Mouse (Mus musculus): ENCODE data around the gene Odc1.

The Odc1 gene

DNA sequence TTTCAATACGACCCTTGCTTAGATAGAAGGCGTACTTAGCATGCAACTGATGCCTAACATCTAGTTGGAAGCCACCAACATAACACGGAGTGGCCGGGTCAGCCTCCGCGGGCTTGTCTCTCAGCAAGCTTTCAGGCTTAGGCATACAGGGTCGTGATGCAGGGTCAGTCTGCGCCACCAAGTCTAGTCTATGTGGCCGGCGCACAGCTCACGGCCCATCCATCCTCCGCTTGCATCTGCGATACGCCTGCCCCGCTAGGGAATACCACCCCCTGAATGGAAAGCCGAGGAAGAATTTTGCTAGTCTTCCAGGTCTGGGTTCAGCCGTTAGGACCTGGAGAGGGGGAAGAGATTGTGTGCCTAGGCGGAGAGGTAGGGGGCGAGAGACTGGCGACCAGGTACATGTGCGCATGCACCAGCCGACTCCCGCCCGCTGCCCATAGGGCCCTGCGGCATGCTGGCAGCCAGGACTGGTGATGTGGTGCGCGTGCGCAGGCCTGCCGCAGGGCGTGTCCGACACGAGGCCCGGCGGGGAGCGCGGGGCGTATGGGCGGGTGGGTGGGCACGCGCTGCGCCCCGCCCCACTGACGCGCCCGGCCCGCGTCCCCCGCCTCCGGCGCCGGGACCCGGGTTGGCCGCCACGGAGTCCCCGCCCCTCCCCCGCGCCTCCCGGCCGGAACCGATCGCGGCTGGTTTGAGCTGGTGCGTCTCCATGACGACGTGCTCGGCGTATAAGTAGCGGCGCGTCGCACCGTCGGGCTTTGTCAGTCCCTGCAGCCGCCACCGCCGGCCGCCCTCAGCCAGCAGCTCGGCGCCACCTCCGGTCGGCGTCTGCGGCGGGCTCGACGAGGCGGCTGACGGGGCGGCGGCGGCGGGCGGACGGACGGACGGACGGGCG, at the start of gene Odc1:
Gene Odc1 (plus strand): TSS at position 586 of the 898 bp plus-strand sequence.
- 2% methylated on average over 86 of the region's 98 CpGs for WGBS

DNA sequence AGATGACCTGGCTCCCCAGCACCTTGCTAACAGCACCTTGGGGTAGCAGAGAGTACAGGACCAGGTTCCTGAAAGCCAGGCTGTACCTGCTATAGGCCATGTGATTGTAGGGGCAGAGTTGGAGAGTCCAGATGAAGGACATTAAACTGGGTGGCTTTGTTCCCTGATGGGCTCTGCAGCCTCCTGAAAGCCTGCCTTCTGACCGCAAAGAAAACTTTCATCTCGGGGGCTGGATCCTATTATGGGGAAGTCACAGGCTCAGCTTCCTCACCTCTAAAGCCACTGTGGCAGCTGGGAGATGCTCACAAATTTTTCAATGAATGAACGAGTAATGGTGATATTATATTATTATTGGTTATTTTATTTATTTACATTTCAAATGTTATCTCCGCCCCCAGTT, 49.8 kb upstream of the Odc1 start:
- WGBS, result 89% methylated on average over 4 of the region's 4 CpGs

DNA sequence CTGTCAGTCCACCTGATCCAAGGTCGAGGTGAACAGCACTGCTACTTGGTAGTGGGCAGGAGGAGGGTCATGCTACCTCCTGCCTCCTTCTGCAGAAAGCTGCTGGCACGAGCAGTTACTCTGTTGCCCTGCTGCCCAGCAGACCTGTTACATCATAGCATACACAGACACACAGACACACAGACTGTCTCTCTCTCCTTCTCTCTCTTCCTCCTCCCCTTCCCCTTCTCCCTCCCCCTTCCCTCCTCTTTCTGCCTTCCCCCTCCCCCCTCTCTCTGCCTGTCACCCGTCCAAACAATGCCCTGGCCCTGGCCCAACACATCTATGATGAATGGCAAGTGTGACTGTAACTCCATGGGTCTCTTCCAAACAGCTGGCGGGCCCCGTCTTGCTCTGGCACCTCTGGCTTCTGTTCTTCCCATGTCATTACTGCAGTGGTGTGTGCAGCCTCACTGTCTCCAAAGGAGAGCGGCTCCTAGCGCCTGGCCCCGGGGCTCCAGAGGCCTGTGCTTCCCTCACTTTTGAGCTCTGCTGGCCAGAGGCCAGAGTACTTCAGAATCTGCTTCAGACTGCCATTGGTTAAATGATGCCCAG, 48.6 kb upstream of the Odc1 start:
- WGBS, result 30% methylated on average over 8 of the region's 8 CpGs

DNA sequence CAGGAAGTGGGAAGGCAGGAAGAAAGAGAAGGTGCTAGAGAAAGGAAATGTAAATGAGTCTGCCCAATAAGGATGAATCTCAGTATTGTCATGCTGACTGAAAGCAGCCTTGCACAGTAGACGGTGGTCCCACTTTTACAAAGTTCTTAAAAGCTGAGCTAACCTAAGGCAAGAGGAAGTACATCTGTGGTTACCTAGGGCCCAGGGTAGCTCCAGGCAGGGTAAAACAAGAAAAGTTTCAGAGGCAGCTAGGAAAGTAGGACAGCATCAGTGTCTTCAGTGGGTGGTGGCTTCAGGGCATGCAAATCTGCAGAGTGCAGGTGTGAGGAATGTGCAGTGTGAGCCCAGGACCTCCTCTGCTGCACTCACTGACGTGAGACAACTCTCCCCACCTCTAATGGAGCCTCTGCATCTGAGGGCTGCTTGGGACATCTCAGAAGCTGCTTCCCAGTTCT, 38.9 kb upstream of the Odc1 start:
- 52% methylated on average over 2 of the region's 2 CpGs for WGBS

DNA sequence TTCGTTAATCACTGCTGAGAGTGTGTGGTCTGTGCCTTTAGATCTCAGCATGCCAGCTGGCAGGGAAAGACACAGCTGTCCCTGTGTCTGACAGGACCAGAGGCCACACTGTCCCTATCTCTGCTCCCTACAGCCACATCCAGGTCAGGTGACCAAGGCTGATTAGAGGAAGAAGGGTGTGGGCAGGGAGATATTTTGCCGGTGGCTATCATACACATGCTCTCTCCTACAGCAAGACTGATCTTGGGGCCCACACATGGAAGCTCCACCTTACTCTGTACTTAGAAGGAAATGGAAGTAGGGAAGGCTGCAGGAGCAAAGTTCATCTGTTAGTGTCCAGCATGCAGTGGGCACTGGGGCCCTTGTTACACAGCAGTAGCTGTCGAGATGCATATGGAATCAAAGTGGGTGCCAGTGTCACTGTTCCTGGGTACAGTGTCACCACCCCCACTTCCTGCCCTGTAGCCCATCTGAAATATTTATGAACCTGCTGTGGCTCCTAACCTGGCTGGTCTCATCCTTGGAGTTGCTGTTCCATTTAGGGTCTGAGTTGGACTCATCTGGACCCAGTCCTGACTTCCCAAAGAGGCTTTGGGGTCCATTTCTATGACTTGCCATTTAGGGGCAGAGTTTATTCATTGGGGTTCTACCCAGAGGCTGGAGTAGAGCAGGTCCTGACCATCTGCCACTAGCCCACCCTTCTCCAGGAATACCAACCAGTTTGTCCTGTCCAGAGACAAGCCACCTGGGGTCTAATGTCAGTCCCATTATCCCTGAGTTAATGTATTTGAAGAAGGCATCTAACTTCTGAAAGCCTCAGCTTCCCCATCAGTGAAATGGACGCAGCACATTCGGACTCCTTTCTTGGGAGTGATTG, 38.2 kb upstream of the Odc1 start:
- WGBS, result 65% methylated on average over 5 of the region's 5 CpGs

DNA sequence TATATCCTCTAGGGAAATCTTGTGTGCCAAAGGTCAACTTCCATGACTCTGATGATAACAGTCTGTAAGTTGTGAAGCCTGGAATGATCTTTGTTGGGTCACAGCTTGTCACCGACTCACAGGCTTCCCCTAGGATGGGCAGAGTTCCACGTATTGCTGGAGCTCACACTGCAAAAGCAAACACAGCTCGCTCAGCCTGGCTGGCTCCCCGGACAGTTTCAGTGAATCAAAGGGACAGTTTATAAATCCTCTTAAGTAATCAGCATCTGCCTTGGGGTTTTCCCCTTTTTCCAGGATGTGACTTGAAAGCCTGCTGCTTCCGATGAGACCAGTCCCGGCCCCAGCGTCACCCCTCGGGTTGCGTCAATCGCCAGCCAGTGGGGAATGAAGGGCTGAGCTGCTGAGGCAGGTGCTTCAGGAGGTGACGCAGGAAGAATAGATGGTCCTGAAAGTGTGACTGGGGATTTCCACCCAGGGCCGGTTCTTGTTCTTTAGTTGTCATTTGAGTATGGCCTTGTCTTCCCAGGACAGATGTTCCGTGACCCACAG, 37.5 kb upstream of the Odc1 start:
- 56% methylated on average over 13 of the region's 13 CpGs for WGBS

DNA sequence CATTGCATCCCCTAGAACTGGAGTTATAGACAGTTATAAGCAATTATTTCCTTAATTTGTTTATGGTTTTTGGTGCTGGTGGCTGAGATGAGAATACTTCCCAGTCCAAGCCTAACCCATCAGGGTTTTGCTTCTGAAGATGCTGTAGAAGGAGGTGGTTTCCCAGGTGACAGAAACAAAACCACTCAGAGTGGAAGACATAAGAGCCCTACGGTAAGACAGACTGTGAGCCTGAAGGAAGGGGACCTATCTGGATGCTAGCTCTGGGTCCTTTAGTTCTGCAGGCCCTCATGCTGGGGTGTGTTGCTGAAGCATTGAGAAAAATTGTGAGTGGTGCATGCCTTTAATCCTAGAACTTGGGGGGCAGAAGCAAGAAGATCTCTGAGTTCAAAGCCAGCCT, 35.3 kb upstream of the Odc1 start:
- 90% methylated on average over 1 of the region's 1 CpGs for WGBS

DNA sequence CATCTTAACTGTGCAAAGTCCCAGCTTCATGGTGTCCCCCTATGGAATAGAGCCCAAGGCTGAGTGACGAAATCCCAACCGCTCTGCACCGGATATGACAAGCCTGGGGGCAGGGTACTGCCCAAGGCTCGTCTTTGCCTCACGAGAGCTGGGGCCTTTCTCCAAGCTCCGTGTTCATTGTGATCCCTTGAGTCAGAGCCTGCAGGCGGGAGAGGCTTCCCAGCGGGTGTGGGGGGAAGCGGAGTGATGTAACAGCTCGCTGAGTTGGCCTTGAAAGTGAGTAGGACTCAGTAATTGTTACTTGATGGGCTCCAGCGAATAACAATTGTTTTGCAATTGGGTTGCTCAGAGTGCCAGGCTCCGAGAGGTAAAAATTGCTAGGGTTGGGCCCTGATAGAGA, 34.4 kb upstream of the Odc1 start:
- WGBS, result 54% methylated on average over 12 of the region's 12 CpGs

DNA sequence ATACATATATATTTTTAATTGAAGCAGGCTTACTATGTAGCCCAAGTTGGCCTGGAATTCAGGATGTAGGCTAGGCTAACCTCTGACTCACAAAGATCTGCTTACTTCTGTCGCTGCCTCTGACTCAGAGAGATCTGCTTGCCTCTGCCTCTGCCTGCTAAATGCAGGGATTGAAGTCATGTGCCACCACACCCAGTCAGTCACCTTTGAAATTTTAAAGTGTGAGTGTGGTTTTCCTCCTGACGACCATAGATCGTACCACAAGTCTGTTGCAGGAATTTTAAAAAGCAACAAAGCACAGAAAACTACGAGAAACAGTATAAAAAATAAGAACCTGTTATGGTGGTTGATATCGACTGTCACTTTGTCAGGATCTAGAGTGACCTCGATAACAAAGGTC, 33.6 kb upstream of the Odc1 start:
- WGBS, result 93% methylated on average over 6 of the region's 6 CpGs

DNA sequence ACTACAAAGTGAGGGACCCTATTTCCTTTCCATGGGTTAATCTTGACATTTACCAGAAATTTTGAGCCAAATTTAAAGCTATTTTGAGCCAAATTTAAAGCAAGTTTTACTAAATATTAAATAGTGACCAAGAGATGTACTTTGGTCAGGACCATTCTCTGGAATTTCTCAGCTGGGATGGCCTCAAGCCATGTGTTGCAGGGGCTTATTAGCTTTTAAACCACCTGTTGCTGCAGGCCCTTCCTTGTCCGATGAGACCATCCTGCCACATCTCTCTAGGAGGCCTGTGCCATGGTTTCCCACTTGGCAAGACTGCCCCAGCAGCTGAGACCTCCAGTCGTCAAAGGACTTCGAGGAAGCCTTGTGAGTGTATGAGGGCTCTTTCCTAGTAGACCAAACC, 15.4 kb upstream of the Odc1 start:
- 89% methylated on average over 3 of the region's 3 CpGs for WGBS

DNA sequence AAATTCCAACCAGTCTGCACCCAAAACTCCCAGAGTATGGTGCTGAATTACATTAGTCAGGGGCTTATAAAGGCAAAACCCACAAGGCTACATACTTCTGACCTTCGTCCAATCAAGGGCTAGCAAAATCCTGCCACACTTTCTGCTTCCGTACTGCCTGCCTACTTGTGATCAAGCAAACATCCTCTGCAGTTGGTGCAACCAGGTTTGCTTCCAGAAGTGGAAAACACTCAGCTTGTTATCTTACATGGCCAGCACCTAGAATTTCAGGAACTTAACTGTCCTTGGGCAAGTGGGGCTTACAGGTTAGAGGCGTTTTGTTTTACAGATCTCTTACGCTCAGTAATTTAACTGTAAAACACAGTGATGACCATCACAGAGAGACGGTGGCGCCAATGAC, 14.9 kb upstream of the Odc1 start:
- 93% methylated on average over 6 of the region's 6 CpGs for WGBS

DNA sequence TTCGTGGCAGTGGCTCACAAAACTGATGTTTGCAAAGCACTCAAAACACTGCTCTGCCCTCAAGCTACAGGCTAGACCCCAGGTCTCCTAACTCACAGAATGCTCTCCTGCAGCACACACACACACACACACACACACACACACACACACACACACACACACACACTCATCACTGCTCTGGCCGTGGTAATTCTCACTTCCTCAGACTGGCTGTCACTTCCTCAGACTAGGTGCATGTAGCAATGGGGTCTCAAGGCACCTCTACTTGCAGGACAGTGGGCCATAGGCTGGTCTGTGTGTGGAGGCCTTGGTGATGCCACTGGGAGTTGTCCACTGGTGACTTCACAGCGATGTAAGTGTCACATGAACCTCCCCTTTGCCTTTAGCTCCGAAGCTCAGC, 13.8 kb upstream of the Odc1 start:
- WGBS, result 84% methylated on average over 4 of the region's 4 CpGs

DNA sequence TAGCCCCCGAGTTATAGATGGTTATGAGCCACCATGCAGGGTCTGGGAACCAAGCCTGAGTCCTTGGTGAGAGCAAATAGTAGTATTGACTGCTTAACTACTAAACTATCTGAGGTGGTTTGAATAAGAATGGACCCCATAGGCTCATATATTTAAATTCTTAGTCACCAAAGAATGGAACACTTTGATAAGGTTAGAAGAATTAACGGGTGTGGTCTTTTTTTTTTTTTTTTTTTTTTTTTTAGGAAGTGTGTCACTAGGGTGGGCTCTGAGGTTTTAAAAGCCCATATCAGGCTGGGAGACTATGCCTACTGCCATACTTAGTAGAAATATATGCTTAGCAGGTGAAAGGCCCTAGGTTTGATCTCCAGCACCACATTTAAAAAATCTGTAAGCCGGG, 8.4 kb upstream of the Odc1 start:
- 94% methylated on average over 3 of the region's 3 CpGs for WGBS

DNA sequence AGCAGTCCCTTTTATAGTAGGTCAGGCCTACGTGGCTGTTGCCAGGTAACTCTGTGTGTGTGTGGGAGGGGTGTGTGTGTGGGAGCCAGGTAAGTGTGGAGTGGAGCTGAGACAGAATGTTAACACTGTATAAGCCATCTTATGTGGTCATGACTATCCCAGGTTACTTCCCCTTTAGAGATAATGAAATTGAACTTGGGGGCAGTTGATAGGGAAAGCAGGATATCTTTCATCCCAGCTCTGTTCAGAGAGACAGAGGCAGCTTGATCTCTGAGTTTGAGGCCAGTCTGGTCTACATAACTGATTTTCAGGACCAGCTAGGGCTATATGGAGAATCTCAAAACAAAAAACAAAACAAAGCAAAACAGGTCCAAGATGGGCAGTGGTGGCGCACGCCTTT, 7.4 kb upstream of the Odc1 start:
- 87% methylated on average over 3 of the region's 3 CpGs for WGBS

DNA sequence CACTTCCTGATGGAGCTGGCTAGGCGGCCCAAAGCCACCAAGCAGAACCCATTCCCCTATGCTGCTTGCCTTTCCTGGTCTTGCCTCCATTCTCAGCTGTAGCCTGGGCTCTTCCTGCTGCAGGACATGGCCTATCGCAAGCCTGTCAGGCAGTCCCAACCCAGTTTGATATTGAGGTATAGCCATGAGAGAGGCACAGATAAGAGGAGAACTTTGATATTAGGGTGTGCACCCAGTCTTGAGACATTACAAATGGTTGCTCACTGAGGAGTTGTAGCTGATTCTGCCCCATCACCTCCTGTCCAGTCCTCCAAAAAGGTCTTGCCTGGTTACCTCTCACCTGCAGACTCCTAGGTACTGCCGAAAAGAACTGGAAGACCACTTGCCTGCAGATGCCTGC, 6.5 kb upstream of the Odc1 start:
- 98% methylated on average over 3 of the region's 3 CpGs for WGBS

DNA sequence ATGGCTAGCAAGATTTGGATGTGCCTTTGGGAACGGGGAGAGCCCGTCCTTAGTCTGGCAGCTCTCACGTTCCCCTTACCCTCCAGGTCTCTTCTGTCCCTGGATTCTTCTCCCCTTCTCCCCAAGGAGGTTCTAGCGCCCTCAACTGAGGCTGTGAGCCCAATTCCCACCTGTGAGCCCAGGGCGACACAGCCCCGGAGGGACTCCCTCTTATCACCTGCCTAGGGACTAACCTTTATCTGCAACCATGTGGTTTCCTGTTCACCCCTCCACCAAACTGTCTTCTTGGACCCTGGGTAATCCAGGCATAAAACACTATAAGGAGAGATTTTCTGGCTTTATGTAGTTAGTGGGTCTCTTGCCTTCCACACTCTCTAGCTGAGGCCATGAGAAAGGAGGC, 5.6 kb upstream of the Odc1 start:
- WGBS, result 80% methylated on average over 6 of the region's 6 CpGs

DNA sequence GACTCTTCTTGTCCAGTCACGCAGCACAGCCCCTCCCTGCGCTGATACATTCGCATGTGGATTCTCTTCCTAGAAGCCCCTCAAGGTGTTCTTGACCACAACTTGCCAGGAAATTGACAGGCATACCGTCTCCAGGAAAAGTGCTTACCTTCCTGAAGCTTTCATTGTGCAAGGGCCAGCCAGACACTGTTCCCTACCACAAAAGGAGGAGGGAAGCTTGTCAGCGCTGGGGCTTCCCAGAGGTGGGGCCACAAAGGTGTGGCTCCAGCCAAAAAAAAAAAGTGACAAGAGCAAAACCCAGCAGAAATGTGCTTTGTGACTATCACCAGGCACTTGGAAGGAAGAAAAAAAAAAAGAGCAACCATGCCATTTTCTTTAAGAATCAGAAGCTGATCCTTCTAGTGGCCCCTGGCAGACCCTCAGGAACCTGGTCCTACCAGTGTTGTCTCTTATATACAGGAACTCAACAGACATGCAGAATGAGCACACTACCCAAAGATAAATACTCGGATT, 4.5 kb upstream of the Odc1 start:
- WGBS, result 86% methylated on average over 6 of the region's 6 CpGs

DNA sequence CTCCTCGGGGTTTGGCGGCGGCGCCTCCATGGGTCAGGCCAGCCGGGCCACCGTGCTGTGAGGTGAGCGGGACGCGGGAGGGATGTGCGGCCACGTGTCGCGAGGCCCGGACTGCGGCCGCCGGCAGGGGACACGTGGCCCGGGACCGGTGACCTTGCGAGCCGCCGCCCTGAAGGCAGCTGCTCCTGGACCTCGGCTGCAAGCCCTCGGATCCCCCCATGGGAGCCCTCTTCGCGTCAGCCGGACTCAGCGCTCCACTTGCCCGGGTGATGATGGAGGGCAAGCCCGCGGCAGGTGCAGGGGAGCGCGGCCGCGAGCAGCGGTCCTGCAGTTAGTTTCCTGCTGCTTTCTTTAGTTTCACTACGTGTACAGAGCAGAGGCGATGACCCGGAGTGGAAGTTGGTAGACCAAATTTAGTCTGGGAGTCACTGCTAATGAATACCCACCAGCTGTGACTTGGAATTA, 545 bp downstream of the Odc1 start:
- WGBS, result under 1% methylated on average over 40 of the region's 40 CpGs

DNA sequence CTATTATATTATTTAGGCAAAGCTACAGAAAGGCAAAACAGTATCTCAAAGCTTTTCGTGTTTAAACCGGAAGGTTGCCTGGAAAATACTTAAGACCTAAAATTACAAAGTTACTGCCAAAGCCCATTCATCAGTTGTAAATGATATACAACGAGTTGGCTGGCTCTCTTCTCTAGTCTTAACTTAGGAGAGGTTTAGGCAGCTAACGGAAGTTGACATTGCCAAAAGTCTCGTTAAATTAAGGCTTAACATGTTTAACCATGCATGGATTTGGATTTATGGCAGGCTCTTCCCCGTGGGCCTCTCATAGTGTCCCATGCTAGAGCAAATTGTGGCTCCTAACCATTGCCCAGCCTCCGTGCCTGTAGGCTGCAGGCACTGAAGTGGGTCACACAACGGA, 1.3 kb downstream of the Odc1 start:
- 28% methylated on average over 8 of the region's 8 CpGs for WGBS

DNA sequence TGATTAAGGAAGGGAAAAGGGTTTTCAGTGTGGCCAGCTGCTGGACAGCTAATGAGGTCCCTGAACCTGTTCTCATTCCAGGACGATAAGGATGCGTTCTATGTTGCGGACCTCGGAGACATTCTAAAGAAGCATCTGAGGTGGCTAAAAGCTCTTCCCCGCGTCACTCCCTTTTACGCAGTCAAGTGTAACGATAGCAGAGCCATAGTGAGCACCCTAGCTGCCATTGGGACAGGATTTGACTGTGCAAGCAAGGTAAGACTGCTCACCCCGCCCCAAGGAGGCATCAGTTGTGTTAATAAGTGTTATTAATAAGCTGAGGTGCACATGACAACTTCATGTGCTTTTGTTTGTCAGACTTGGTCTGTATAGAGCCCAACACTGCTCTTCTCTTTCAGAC, 3.0 kb downstream of the Odc1 start:
- 92% methylated on average over 9 of the region's 9 CpGs for WGBS

DNA sequence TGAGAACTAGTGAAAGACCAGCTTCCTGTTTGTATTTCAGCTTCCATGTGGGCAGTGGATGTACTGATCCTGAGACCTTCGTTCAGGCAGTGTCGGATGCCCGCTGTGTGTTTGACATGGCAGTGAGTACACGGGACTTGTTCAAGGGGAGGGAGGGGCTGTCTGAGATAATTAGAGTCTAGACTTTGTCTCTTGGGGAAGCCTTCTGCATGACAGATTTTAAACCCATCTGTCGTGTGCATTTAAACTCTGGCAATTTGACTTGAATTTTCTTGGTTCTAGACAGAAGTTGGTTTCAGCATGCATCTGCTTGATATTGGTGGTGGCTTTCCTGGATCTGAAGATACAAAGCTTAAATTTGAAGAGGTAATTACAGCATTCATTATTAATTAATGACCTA, 3.9 kb downstream of the Odc1 start:
- WGBS, result 58% methylated on average over 5 of the region's 5 CpGs

DNA sequence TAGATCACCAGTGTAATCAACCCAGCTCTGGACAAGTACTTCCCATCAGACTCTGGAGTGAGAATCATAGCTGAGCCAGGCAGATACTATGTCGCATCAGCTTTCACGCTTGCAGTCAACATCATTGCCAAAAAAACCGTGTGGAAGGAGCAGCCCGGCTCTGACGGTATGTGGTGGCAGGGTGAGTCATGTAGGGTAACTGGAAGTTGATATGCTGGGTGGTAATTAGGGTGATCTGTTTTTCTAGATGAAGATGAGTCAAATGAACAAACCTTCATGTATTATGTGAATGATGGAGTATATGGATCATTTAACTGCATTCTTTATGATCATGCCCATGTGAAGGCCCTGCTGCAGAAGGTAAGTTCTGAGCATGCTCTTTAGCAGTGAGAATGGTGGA, 4.8 kb downstream of the Odc1 start:
- WGBS, result 62% methylated on average over 5 of the region's 5 CpGs

Data from cerebral cortex, adult 2 months (tissue).